Mouse (Mus musculus) urinary bladder, postnatal 10 days (tissue): Measurements from ENCODE around the gene Lce6a.

Experiments used
- DNase-seq: peaks from one replicate; pipeline ENCODE4 v3.0.0; 2022; ENCODE audit warnings: low spot score

Gene Lce6a

GRCm38 (mm10) chr3:92621560-92621959 lies at the start of gene Lce6a:
Lce6a (minus strand) TSS chr3:92621660.
- no peak for DNase-seq

- DNase-seq = no peak
Observed at GRCm38 (mm10) chr3:92670215-92670614, 48.8 kb upstream of the Lce6a start, which contains the start of gene Lce1a2. Lce1a2 (minus strand) TSS chr3:92670315.

- DNase-seq = no peak
Observed at GRCm38 (mm10) chr3:92656826-92657225, 35.4 kb upstream of the Lce6a start, which contains the start of gene Lce1b. Lce1b (minus strand) TSS chr3:92656926.

- DNase-seq = no peak
Observed at GRCm38 (mm10) chr3:92648207-92648606, 26.7 kb upstream of the Lce6a start, which contains the start of gene Lce1a1. Lce1a1 (minus strand) TSS chr3:92648307.

- DNase-seq = no peak
Observed at GRCm38 (mm10) chr3:92639854-92640253, 18.4 kb upstream of the Lce6a start.

GRCm38 (mm10) chr3:92638653-92638991 lies 17.2 kb upstream of the Lce6a start:
- no peak for DNase-seq

GRCm38 (mm10) chr3:92637745-92638652 lies 16.5 kb upstream of the Lce6a start:
- DNase-seq = no peak

- no peak for DNase-seq
Observed at GRCm38 (mm10) chr3:92609804-92610203, 11.7 kb downstream of the Lce6a start.

GRCm38 (mm10) chr3:92607392-92607791 lies 14.1 kb downstream of the Lce6a start, which contains the start of gene 2210017I01Rik:
2210017I01Rik (minus strand) TSS chr3:92607492.
- DNase-seq = no peak

- DNase-seq = no peak
Observed at GRCm38 (mm10) chr3:92602169-92602568, 19.3 kb downstream of the Lce6a start.

- no peak for DNase-seq
Observed at GRCm38 (mm10) chr3:92600456-92600855, 21.0 kb downstream of the Lce6a start.

- no peak for DNase-seq
Observed at GRCm38 (mm10) chr3:92599973-92600372, 21.5 kb downstream of the Lce6a start.

GRCm38 (mm10) chr3:92598429-92598828 lies 23.0 kb downstream of the Lce6a start:
- DNase-seq = no peak

GRCm38 (mm10) chr3:92588858-92589257 lies 32.6 kb downstream of the Lce6a start, which contains the start of gene Smcp:
Smcp (minus strand) TSS chr3:92588997.
- no peak for DNase-seq

- no peak for DNase-seq
Observed at GRCm38 (mm10) chr3:92587190-92587589, 34.3 kb downstream of the Lce6a start.

GRCm38 (mm10) chr3:92585055-92585454 lies 36.4 kb downstream of the Lce6a start:
- DNase-seq = no peak

GRCm38 (mm10) chr3:92583164-92583826 lies 38.2 kb downstream of the Lce6a start:
- DNase-seq = no peak

GRCm38 (mm10) chr3:92579508-92579907 lies 42.0 kb downstream of the Lce6a start:
- DNase-seq = no peak

- no peak for DNase-seq
Observed at GRCm38 (mm10) chr3:92578652-92579413, 42.6 kb downstream of the Lce6a start.

- DNase-seq = no peak
Observed at GRCm38 (mm10) chr3:92573449-92574041, 47.9 kb downstream of the Lce6a start, which contains the start of gene Ivl. Ivl (minus strand) TSS chr3:92573735.

GRCm38 (mm10) chr3:92572514-92573155 lies 48.8 kb downstream of the Lce6a start:
- no peak for DNase-seq
